Mouse (Mus musculus) liver, embryonic 14.5 days (tissue): Measurements from ENCODE around the gene A730061H03Rik. TPM values are rescaled to one million over a fixed set of nuclear protein-coding genes. Genes with fewer than 3 reads are reported as not detected.

Experiments used
- ATAC-seq: fragments of 200-750 bp; cut with Nextera tagmentation; 2 replicates; pipeline ENCODE4 v1.8.0; 2017; ENCODE audit warnings: moderate number of reproducible peaks, mild to moderate bottlenecking, moderate library complexity; ENCODE audit not compliant: insufficient read depth
- DNase-seq, 3 experiments: peaks; one replicate each; pipeline ENCODE4 v3.0.0-alpha.2; 2012 to 2013; ENCODE audit warnings: low read depth in 3 of 3, low spot score in 3 of 3
- H3K27ac ChIP-seq: fragments of 300-500 bp; sonication (generic); 2 replicates; pipeline ENCODE4 v1.5.1; 2014; ENCODE audit warnings: moderate library complexity, mild to moderate bottlenecking, control low read depth, inconsistent platforms
- H3K27me3 ChIP-seq: fragments of 300-500 bp; sonication (generic); 2 replicates; pipeline ENCODE4 v1.6.1; 2014; ENCODE audit warnings: mild to moderate bottlenecking, low read length, moderate library complexity; ENCODE audit not compliant: control insufficient read depth, insufficient read depth
- H3K36me3 ChIP-seq: fragments of 300-500 bp; sonication (generic); replicated peaks from 2 replicates; pipeline ENCODE4 v1.6.1; 2014; ENCODE audit warnings: low read depth; ENCODE audit not compliant: control insufficient read depth, insufficient read depth
- H3K4me1 ChIP-seq, 2 experiments: fragments of 200-500 bp in 1 of 2; fragments of 300-500 bp in 1 of 2; sonication (generic) in 1 of 2; replicated peaks; 2 replicates each; pipeline ENCODE4 v1.6.1; 2012 to 2014; ENCODE audit warnings: antibody characterized with exemption in 1 of 2, inconsistent platforms in 1 of 2, low read length in 1 of 2; ENCODE audit not compliant: control insufficient read depth in 2 of 2, insufficient read depth in 2 of 2
- H3K4me2 ChIP-seq: fragments of 300-500 bp; sonication (generic); 2 replicates; pipeline ENCODE4 v1.6.1; 2014; ENCODE audit warnings: low read depth, mild to moderate bottlenecking, control low read depth, moderate library complexity
- H3K4me3 ChIP-seq, 2 experiments: fragments of 200-500 bp in 1 of 2; fragments of 300-500 bp in 1 of 2; sonication (generic) in 1 of 2; 2 replicates each; pipeline ENCODE4 v1.5.1; 2012 to 2014; ENCODE audit warnings: low read depth in 2 of 2, low read length in 2 of 2, mild to moderate bottlenecking in 2 of 2, control low read depth in 1 of 2, inconsistent platforms in 1 of 2, moderate library complexity in 1 of 2; ENCODE audit not compliant: insufficient read depth in 1 of 2
- H3K9ac ChIP-seq: fragments of 300-500 bp; sonication (generic); replicated peaks from 2 replicates; pipeline ENCODE4 v1.6.1; 2014; ENCODE audit warnings: mild to moderate bottlenecking, control low read depth, moderate library complexity
- H3K9me3 ChIP-seq: fragments of 300-500 bp; sonication (generic); 2 replicates; pipeline ENCODE4 v1.6.1; 2016; ENCODE audit warnings: low read length, mixed read lengths; ENCODE audit not compliant: control insufficient read depth
- CTCF ChIP-seq: IDR thresholded peaks from 2 replicates; pipeline ENCODE4 v1.5.1; 2016; ENCODE audit warnings: antibody characterized with exemption, low read depth, control low read depth
- EP300 ChIP-seq: IDR thresholded peaks from 2 replicates; pipeline ENCODE4 v1.6.1; 2016; ENCODE audit warnings: antibody characterized with exemption, low read depth
- WGBS: fragments of 180-500 bp; shearing (Covaris S2); extraction: QIAGEN DNeasy Blood & Tissue Kit; methylation state at CpG from one replicate; pipeline ENCODE4 v1.1.7; 2014; ENCODE audit not compliant: insufficient replicate concordance; 5-methylcytosine and 5-hydroxymethylcytosine counted together
- polyA plus RNA-seq, 2 experiments: library from polyadenylated mRNA; depleted of rRNA in 1 of 2; stranded (reverse) in 1 of 2; unstranded in 1 of 2; fragments of >200 nt; fragmentation: Nextera tagmentation in 1 of 2; extraction: Ambion mirVana in 1 of 2; gene quantifications; 2 replicates each; pipeline versions ENCODE4 v1.2.1 to v1.2.3; 2012 to 2014

Gene A730061H03Rik
- 0.95 and 1.3 TPM in 2 replicates for polyA plus RNA-seq (2012; rRNA removed)
- polyA plus RNA-seq (2014; fragmentation: Nextera tagmentation; extraction: Ambion mirVana), result 1.8 and 2.1 TPM in 2 replicates

GRCm38 (mm10) chr14:55560202-55561073 lies at the start of gene A730061H03Rik:
Gene A730061H03Rik, minus strand, starts transcription at chr14:55560406.
- Histone ChIP-seq H3K27ac (peak within 1 kb of the TSS; percentile 94), H3K4me1 (peaks cover 28 to 42% of the 10 kb centered on the region in 2 experiments)
- peak; percentile 88 for ATAC-seq

GRCm38 (mm10) chr14:55608339-55608738 lies 48.1 kb upstream of the A730061H03Rik start:
- peaks cover 44% of the 10 kb centered on the region for H3K36me3 ChIP-seq
- 77% methylated on average over 6 of the region's 6 CpGs for WGBS

More at GRCm38 (mm10) chr14:55560202-55561073, at the start of gene A730061H03Rik:
- under 1% methylated on average over 49 of the region's 51 CpGs for WGBS
- Histone ChIP-seq H3K4me3 (peak within 1 kb of the TSS; percentile 83), H3K27me3 (no peaks in the 10 kb centered on the region), H3K4me2 (peak within 1 kb of the TSS; percentile 97), H3K9ac (peak within 1 kb of the TSS; percentile 98), H3K36me3 (peaks cover 16% of the 10 kb centered on the region), H3K9me3 (no peaks in the 10 kb centered on the region)
- DNase-seq, result peak; percentile 99
- peak; percentile 65 for TF ChIP-seq EP300
- no peak for TF ChIP-seq CTCF

GRCm38 (mm10) chr14:55605743-55606459 lies 45.7 kb upstream of the A730061H03Rik start:
- H3K36me3 ChIP-seq, result peaks cover 62% of the 10 kb centered on the region
- TF ChIP-seq CTCF (no peak), EP300 (no peak)
- peak overlapping the region; percentile 39 for H3K27ac ChIP-seq
- H3K9me3 ChIP-seq, result no peaks in the 10 kb centered on the region
- ATAC-seq (no peak), DNase-seq (no peak)
- peak overlapping the region; percentile 35 to 76 for H3K4me3 ChIP-seq
- peak overlapping the region; percentile 43 for H3K9ac ChIP-seq
- no peaks in the 10 kb centered on the region for H3K27me3 ChIP-seq
- H3K4me2 ChIP-seq, result peak overlapping the region; percentile 95
- WGBS, result 67% methylated on average over 16 of the region's 16 CpGs
- H3K4me1 ChIP-seq, result peaks cover 12 to 28% of the 10 kb centered on the region in 2 experiments

More at GRCm38 (mm10) chr14:55608339-55608738, 48.1 kb upstream of the A730061H03Rik start:
- DNase-seq (no peak), ATAC-seq (no peak)
- H3K9me3 ChIP-seq, result no peaks in the 10 kb centered on the region
- peaks cover 12 to 23% of the 10 kb centered on the region in 2 experiments for H3K4me1 ChIP-seq
- TF ChIP-seq CTCF (no peak), EP300 (no peak)
- no peak overlapping the region for H3K9ac ChIP-seq
- no peak overlapping the region for H3K4me2 ChIP-seq
- no peak overlapping the region for H3K4me3 ChIP-seq
- no peak overlapping the region for H3K27ac ChIP-seq
- H3K27me3 ChIP-seq, result no peaks in the 10 kb centered on the region

- peaks cover 12 to 28% of the 10 kb centered on the region in 2 experiments for H3K4me1 ChIP-seq
- peak overlapping the region; percentile 64 to 76 for H3K4me3 ChIP-seq
- peak overlapping the region; percentile 91 for H3K9ac ChIP-seq
- H3K27me3 ChIP-seq, result no peaks in the 10 kb centered on the region
- no peak for TF ChIP-seq CTCF
- no peak for TF ChIP-seq EP300
- H3K27ac ChIP-seq, result peak overlapping the region; percentile 96
- ATAC-seq, result no peak
- peak overlapping the region; percentile 95 for H3K4me2 ChIP-seq
- H3K36me3 ChIP-seq, result peaks cover 72% of the 10 kb centered on the region
- DNase-seq, result no peak
- WGBS, result 83% methylated on average over 11 of the region's 11 CpGs
- H3K9me3 ChIP-seq, result no peaks in the 10 kb centered on the region
Observed at GRCm38 (mm10) chr14:55604823-55605222, 44.6 kb upstream of the A730061H03Rik start.
